Mouse (Mus musculus) adrenal gland, adult 18-20 months (tissue): ENCODE measurements at regions not wholly inside any gene's neighbourhood (a gene's known extent, or its start where the extent isn't known, plus 50 kb on each side); places are given as distances from the start of the nearest gene placed in this dataset.

Source experiments
- DNase-seq, 2 experiments: peaks; one replicate each; pipeline ENCODE4 v3.0.0; 2021 to 2022; ENCODE audit warnings: low spot score in 2 of 2

GRCm38 (mm10) chr10:67430805-67431204, 104.5 kb upstream of the Egr2 start:
- no peak for DNase-seq

GRCm38 (mm10) chr10:67439042-67439635, 96.1 kb upstream of the Egr2 start:
- no peak for DNase-seq

- no peak for DNase-seq
Observed at GRCm38 (mm10) chr10:67439844-67440243, 95.4 kb upstream of the Egr2 start.

- no peak for DNase-seq
Observed at GRCm38 (mm10) chr10:67441243-67441642, 94.0 kb upstream of the Egr2 start.

GRCm38 (mm10) chr10:67448875-67449274, 86.4 kb upstream of the Egr2 start:
- DNase-seq, result no peak

GRCm38 (mm10) chr10:67454149-67454548, 81.1 kb upstream of the Egr2 start:
- no peak for DNase-seq

GRCm38 (mm10) chr10:67458447-67459272, 76.6 kb upstream of the Egr2 start:
- no peak for DNase-seq

GRCm38 (mm10) chr10:67461321-67461720, 74.0 kb upstream of the Egr2 start:
- DNase-seq, result no peak

- no peak for DNase-seq
Observed at GRCm38 (mm10) chr10:67461862-67462261, 73.4 kb upstream of the Egr2 start.

GRCm38 (mm10) chr10:67468724-67469123, 66.6 kb upstream of the Egr2 start:
- DNase-seq, result no peak

- no peak for DNase-seq
Observed at GRCm38 (mm10) chr10:67473016-67473415, 62.3 kb upstream of the Egr2 start.

- DNase-seq, result no peak
Observed at GRCm38 (mm10) chr10:67474336-67474735, 60.9 kb upstream of the Egr2 start.

GRCm38 (mm10) chr10:67482268-67482667, 53.0 kb upstream of the Egr2 start:
- DNase-seq, result no peak

GRCm38 (mm10) chr10:67483371-67483770, 51.9 kb upstream of the Egr2 start:
- DNase-seq, result no peak

GRCm38 (mm10) chr10:67484091-67484745, 51.1 kb upstream of the Egr2 start:
- no peak for DNase-seq
